Mouse (Mus musculus) bone marrow, adult 2 months (tissue): ENCODE measurements around the gene Cars2. TPM values are rescaled to one million over a fixed set of nuclear protein-coding genes. Genes with fewer than 3 reads are reported as not detected.

ENCODE experiments used
- H3K27ac ChIP-seq: fragments of 200-500 bp; 2 replicates; pipeline ENCODE4 v1.5.1; 2012; ENCODE audit warnings: low read depth, mild to moderate bottlenecking, control low read depth, inconsistent platforms, low read length; ENCODE audit not compliant: control insufficient read depth, poor library complexity, insufficient read depth
- H3K4me1 ChIP-seq: fragments of 200-500 bp; 2 replicates; pipeline ENCODE4 v1.6.1; 2011; ENCODE audit warnings: low read length; ENCODE audit not compliant: control insufficient read depth, insufficient read depth
- H3K4me3 ChIP-seq: fragments of 200-500 bp; replicated peaks from 2 replicates; pipeline ENCODE3; 2011; ENCODE audit warnings: mild to moderate bottlenecking, low read depth, low read length, control low read depth; ENCODE audit not compliant: control insufficient read depth
- CTCF ChIP-seq: fragments of 200-500 bp; IDR thresholded peaks from 2 replicates; pipeline ENCODE4 v1.5.1; 2011; ENCODE audit warnings: low read length, control low read depth; ENCODE audit not compliant: control insufficient read depth, insufficient read depth
- POLR2A ChIP-seq: fragments of 200-500 bp; IDR thresholded peaks from 2 replicates; pipeline ENCODE4 v1.6.1; 2011; ENCODE audit warnings: low read depth, mild to moderate bottlenecking, control low read depth, low read length, borderline replicate concordance; ENCODE audit not compliant: control insufficient read depth
- WGBS: fragments of 180-500 bp; shearing (Covaris S2); methylation state at CpG from one replicate; pipeline ENCODE4 v1.1.7; 2018; 5-methylcytosine and 5-hydroxymethylcytosine counted together
- polyA plus RNA-seq: library from polyadenylated mRNA; stranded (reverse); fragments of >200 nt; gene quantifications from 2 replicates; pipeline ENCODE4 v1.2.4, GENCODE M21; 2011; ENCODE audit warnings: low replicate concordance; ENCODE audit not compliant: missing spikeins, insufficient read depth, insufficient read length

The Cars2 gene
- polyA plus RNA-seq, 1 experiment, result 32.7 TPM

DNA sequence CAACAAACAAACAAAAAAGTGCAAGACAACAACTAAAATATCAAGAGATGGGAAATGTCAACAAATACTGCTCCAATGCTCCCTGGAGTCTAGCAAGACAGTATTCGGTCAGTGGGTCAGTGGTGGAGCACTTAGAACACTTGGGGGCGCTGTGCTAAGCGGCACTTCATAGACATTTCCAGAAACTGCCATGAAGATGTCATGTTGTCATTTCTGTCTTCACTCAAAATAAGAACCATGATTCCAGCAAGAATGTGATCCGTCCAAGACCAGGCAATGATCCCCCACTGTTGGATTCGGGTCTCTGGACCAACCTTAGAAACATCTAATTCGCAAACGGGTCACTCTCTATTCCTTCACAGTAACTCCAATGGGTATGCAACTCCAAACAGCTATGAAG is 877 bp downstream of the Cars2 start:
- 6% methylated on average over 7 of the region's 7 CpGs for WGBS
- no peak for TF ChIP-seq POLR2A
- TF ChIP-seq CTCF, result peak; percentile 67
- H3K4me3 ChIP-seq, result peak overlapping the region; percentile 60
- H3K27ac ChIP-seq, result no peak overlapping the region
- no peaks in the 10 kb centered on the region; the same call in 1 of the 2 replicates for H3K4me1 ChIP-seq

DNA sequence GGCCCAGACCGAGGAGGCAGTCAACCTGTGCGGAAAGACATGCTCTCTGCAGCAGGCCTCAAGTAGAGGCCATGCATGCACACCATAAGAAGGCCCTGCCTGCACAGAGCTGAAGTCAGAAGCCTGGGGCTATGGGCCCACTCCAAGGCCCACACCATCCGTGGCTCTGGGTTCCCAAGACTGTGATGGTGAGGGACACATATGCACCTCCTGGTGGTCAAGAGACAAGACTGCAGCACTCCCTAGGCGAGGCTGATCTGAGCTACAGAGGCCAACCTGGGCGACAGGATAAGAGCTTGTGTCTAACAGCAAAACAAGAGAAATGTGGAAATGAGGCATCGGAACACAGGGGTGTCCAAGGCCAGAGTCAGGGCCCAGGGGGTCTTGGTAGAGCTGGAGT is 3.5 kb downstream of the Cars2 start:
- Histone ChIP-seq H3K4me3 (no peak overlapping the region), H3K27ac (no peak overlapping the region), H3K4me1 (no peaks in the 10 kb centered on the region; the same call in 1 of the 2 replicates)
- 61% methylated on average over 6 of the region's 6 CpGs for WGBS
- TF ChIP-seq POLR2A (no peak), CTCF (peak; percentile 47; the same call in 1 of the 2 replicates)

DNA sequence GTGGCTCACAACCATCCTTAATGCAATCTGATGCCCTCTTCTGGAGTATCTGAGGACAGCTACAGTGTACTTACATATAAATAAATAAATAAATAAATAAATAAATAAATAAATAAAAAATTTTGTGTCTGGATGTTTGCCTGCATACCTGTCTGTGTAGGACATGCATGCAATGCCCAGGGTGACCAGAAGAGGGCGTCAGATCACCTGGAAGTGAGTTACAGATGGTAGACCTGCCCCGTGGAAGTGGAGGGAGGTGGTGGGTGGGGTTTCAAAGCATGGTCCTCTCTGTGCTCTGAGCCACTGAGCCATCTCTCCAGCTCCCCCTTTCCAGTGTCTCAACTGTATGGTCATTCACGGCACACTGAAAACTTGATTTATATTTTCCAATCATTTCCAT is 6.2 kb downstream of the Cars2 start:
- no peak overlapping the region for H3K27ac ChIP-seq
- WGBS, result 32% methylated on average over 3 of the region's 3 CpGs
- no peaks in the 10 kb centered on the region for H3K4me1 ChIP-seq
- no peak overlapping the region for H3K4me3 ChIP-seq
- TF ChIP-seq POLR2A (no peak), CTCF (peak; percentile 83)

DNA sequence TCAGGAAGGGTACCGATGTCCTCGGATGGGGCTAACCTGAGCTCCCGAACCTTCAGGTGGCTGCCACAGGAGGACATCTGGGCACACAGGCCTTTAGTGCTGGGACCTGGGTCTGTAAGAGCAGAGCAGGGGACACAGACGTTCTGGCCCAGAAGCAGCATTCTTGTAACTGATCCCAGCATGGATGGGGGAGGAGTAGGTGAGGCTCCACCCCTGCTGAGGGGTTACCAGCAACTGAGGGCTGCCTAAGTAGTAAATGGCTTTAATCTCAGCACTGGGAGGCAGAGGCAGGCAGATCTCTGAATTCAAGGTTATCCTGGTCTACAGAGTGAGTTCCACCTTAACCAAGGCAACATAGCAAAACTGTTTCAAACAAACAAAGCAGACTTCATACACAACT is 7.7 kb downstream of the Cars2 start:
- WGBS, result 85% methylated on average over 4 of the region's 4 CpGs
- no peak overlapping the region for H3K4me3 ChIP-seq
- H3K4me1 ChIP-seq, result no peaks in the 10 kb centered on the region
- no peak overlapping the region for H3K27ac ChIP-seq
- TF ChIP-seq CTCF (no peak), POLR2A (no peak)

DNA sequence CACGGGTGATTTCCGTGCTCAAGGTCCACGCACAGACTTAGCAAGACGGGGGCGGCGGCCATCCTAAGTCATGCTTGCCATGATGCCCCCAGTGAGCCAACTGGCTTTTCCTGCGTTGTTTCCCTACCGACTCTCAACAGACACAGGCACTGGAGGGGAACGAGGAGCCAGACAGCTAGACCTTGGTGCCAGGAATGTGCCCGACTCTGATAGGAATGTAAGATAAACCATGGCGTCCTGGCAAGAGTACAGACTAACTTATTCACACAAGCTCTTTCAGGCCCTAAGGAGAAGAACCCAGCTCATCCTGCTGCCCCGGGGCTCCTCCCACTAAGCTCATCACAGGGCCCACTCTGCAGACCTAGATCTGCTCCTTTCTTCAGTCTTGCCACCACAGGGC is 8.6 kb downstream of the Cars2 start:
- TF ChIP-seq CTCF (no peak), POLR2A (no peak)
- Histone ChIP-seq H3K27ac (no peak overlapping the region), H3K4me1 (no peaks in the 10 kb centered on the region), H3K4me3 (no peak overlapping the region)
- WGBS, result 91% methylated on average over 12 of the region's 12 CpGs

DNA sequence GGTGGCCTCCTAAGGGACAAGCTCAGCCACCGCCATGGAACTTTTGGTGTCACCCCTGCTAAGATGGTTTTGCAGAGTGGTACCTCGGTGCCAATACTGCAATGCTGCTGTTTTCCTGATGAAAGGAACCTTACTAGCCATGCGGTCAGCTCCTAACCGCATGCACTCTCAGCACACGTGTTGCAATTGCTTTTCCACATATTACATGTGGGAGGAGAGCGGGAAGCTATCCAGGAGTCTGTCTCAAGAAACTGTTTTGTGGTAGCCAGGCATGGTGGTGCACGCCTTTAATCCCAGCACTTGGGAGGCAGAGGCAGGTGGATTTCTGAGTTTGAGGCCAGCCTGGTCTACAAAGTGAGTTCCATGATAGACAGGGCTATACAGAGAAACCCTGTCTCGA is 10.4 kb downstream of the Cars2 start:
- 82% methylated on average over 8 of the region's 8 CpGs for WGBS
- H3K27ac ChIP-seq, result no peak overlapping the region

DNA sequence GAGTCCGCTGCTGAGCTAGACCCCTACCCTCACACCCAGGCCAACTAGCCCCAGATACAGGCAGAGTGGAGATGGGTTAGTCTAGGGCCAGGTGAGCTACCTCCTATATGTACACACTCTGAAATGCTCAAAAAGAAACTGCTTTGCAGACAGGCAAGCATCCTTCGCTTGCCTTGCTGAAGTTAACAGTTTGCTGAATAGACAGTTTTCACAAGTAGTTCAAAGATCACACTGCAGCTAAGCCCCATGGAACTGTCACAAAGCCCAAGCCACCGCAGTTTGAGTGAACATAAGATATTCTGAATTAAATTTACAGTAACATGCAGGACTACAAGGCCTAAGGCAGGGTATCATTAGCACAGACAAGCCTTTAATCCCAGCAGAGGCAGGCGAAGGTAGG is 11.5 kb downstream of the Cars2 start:
- Histone ChIP-seq H3K27ac (no peak overlapping the region), H3K4me1 (no peaks in the 10 kb centered on the region), H3K4me3 (no peak overlapping the region)
- no peak for TF ChIP-seq CTCF
- TF ChIP-seq POLR2A, result no peak
- 93% methylated on average over 4 of the region's 4 CpGs for WGBS

More for the DNA sequence above, 10.4 kb downstream of the Cars2 start:
- TF ChIP-seq CTCF (no peak), POLR2A (no peak)
- Histone ChIP-seq H3K4me3 (no peak overlapping the region), H3K4me1 (no peaks in the 10 kb centered on the region)

DNA sequence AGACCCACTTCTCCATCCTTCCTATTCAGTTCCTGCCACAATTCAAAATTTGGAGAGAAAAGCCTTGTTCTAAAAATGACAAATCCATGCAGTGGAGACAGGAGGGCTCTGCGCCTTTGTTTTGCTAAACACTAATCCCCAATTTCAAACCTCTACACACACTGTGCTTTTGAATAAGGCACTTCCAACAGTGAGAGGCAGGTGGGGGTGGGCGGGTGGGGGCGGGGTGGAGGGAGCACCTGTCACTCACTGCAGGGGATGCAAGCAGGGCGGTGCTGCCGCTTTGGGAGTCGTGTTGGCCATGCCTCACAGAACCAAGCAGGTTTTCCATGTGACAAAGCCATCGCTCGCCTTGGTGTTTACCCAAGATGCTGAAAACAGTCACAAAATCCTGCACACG is 16.1 kb downstream of the Cars2 start:
- no peaks in the 10 kb centered on the region for H3K4me1 ChIP-seq
- WGBS, result 85% methylated on average over 9 of the region's 9 CpGs
- TF ChIP-seq CTCF (no peak), POLR2A (no peak)
- no peak overlapping the region for H3K4me3 ChIP-seq
- no peak overlapping the region for H3K27ac ChIP-seq

DNA sequence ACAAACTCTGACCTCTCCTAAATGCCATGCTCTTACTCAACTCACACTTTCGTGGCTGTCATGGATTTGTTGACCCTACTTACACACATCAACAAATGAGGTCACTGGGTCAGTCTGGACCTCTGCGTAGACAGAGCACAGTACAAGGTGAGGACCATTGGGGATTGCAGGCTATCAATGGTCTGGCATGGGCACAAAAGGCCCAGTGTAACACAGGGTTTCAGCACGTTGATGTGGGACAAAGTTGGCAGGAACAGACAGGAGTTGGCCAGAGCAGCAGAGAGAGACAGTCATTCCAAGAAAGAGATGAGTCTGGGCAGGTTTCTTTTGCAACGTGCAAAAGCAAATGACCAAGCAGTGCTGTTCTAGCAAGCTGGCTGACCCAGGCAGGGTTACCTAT is 19.7 kb downstream of the Cars2 start:
- Histone ChIP-seq H3K4me3 (no peak overlapping the region), H3K27ac (no peak overlapping the region), H3K4me1 (no peaks in the 10 kb centered on the region)
- 81% methylated on average over 4 of the region's 4 CpGs for WGBS
- TF ChIP-seq POLR2A, result no peak
